Mouse (Mus musculus): ENCODE results near the gene Tada2b.

Tada2b gene

DNA sequence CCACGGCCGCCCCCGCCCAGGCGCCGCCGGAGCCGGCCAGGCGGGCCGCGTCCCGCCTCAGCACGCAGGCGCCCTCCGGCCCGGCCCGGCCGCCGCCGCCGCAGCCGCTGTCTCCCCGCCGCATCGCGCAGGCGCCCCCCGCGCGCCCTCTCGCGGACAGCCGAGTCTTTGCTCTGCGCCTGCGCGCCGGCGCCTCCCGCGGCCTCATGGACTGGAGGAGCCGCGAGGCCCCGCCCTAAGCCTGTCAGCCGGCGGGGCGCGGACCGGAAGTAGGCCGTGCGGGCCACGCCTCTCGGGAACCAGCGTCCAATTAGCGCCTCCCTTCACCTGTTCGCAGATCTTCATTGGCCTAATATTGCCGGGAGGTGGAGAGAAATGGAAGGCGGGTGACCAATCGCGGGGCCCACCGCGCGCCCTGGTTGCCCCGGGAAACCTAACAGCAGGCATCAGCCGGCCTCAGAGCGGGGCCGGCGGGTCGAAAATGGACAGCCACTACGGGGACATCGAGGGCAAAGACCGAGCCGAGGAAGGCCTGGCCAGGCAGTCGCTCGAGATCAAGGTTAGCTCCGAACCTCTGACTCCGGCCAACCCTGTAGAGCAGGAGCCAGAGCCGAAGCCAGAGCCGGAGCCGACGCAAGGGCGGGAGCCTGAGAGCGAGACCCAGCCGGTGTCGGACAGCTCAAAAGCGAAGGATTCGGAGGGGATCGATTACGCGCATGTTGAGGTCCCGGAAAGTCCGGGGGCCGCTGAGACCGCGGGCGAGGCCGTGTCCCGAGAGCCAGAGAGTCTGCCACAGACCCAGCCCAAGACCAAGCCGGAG lies at the start of gene Tada2b, which contains the start of gene Ccdc96:
Tada2b (minus strand) TSS at position 115 of the 820 bp plus-strand sequence.
Ccdc96 (plus strand) TSS at position 418 of the 820 bp plus-strand sequence.
- DNase-seq (ENCODE audit: low spot score), result peak; percentile 98

DNA sequence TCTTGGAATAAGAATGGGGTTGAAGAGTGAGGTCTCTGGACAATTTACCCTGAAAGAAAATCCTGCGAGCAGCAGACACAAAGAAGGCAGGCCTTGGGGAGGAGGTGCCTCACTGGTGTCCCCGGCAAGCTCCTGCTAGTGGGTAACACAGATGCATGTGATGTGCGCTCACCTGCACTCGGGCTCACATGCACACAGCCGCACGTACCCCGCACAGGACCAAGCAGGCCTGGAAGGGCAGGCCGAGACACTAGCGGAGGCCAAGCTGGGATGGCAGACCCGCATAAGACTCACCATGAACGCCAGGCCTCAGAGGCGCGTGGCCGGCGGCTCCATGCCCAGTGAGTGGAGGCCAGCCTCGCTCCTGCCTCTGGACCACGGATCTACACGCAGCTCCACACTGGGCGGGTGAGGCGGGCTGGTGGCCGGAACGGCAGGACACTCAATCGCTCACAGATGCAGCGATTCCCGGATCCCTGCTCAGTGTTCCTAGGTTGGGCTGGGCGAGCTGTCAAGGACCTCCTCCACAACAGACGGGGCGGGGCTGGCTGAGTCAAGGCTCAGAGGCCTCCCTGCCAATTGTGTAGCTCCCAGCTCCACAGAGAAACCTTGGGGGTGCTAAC lies 46.2 kb upstream of the Tada2b start:
- DNase-seq (ENCODE audit: low spot score), result peak; percentile 87

DNA sequence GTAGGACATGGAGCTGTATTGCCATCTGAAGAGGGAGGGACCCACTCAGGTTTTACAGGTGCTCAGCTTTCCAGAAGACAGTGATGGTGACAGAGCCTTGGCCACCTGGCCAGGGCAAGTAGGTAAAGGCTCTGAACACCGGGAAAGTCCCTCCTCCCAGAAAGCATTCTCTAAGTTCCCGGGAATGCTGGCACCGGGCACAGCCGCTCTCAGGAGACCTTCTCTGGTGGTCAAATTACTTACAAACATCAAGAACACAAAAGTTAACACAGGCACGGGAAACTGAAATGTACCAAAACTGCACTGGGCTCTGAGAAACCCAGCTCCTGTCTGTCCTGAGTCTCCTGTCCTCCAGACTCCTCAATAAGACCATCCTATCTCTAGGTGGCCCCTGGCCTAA lies 45.6 kb upstream of the Tada2b start:
- peak; percentile 12 for DNase-seq (ENCODE audit: low spot score)

DNA sequence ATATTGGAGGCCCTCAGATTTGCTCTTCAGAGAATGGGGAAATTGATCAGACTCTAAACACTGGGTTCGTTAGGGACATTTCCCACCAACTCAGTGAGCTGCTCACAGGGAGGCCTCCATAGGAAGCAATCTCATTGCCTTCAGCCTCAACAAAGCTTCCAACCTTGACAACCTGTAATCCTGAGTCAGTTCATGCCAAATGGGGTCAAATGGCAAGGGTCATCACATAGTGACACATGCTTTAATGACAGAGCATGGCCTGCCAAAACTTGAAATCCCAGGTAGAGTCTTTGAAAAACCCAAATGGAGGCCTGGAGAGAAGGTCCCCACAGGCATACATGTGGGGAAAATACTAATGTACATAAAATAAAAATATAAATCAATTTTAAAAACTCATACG lies 42.8 kb upstream of the Tada2b start:
- no peak for DNase-seq (ENCODE audit: low spot score)

DNA sequence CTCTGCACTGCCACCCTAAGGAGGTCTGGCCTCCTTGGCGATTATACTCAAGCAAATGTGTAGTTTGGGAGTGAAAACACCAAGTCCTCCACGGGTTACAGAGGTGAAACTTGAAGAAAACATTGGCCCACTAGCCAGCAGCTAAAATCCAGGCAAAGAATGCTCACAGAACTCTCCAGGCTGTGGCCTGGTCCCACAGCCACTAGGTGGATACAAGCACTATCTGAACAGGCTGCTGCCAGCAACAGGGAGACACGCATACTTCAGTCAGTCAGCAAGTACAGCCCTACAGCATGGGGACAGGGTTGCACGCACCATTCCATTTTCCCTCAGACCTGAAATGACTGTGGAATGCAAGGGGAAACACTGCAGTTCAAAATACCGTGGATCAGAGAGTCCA lies 42.2 kb upstream of the Tada2b start:
- DNase-seq (ENCODE audit: low spot score), result peak; percentile 32

DNA sequence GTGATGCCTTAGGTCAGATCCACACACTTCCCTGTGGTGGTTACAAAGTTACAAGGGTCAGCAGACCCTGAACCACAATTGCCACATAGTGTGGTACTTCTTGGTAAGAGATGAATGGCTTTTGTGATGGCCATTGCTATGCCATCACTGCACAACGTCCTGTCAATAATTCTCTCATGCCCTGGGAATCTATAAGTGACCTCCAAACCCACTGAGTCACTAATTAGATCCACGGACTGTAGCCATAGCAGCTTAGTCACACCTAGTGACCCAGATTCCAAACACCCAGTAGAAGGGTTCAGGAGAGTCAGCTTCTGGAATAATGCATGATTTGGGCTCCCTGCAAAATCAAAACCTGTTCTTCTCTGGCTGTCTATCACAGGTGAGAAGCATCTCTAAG lies 41.1 kb upstream of the Tada2b start:
- no peak for DNase-seq (ENCODE audit: low spot score)

DNA sequence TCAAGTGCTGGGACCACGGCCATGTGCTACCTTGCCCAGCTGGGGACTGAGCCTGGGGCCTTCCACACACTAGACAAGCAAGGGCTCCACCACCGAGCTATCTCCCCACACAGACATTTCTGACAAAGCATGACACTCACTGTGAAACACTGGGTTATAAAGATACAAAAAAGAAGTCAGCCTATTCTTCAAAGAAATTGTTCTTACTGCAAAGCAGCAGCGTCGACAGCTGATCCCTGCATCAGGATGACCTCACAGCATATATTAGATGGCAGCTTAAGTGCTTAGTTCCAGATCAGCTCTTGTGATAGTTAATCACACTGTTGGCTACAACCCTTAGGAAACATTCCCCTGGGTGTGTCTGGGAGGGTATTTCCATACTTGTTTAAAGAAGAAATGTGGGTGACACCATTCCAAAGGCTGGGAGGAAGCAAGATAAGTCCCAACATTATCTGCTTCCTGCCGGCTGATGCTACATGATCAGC lies 39.2 kb upstream of the Tada2b start:
- peak; percentile 9 for DNase-seq (ENCODE audit: low spot score)

DNA sequence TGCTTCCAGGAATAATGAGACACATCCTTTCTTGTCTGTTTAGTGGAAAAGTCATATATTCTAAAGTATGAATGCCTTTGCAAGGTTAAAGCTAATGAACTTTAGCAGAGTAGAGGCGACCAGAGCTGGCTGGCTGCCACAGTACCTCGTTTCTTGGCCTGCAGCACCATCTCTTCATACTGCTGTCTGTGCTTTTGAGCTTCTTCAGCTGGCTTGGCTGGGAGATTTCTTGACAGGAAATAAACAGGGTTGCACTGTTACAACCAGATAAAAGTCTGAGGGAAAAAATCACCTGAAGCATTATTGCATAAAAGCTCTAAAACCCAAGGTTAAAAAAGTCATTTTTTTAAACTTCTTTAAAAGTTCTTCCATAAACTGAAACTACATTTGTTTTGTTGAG lies 38.7 kb upstream of the Tada2b start:
- no peak for DNase-seq (ENCODE audit: low spot score)

DNA sequence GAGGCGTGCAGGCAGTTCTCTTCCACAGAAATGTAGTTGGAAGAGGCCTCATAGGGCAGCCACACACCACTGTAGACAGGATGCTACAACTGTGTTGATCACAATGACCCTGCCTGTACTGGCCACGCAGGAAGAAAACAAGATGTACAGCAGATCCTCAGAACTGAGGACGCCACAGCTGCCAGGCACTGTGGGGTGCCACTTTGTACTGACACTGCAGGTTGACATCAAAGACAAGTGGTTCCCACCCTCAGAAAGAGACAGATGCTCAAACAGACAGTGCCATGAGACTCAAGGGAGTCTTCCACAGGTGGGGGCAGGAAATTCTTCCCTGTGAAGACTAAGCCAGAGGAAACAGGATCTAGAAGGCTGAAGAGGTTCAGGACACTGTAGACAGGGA lies 35.7 kb upstream of the Tada2b start:
- no peak for DNase-seq (ENCODE audit: low spot score)

DNA sequence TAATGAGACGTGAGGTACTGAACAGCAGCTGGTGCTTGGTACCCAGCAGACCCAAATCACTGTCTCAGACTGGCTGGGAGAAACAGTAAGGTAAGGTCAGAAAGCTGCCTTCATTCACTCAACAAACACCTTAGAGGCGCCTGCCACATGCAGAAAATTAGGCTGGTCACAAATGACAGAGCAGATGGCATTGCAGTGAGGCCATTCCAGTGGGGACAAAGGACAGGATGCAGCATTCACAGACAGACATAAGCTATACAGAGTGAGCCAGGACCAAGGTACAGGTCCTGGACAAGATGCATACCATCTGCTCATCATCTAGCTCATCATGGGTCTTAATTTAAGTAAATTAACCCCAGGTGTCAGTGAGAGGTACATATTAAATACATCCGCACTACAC lies 33.5 kb upstream of the Tada2b start:
- DNase-seq (ENCODE audit: low spot score), result no peak

DNA sequence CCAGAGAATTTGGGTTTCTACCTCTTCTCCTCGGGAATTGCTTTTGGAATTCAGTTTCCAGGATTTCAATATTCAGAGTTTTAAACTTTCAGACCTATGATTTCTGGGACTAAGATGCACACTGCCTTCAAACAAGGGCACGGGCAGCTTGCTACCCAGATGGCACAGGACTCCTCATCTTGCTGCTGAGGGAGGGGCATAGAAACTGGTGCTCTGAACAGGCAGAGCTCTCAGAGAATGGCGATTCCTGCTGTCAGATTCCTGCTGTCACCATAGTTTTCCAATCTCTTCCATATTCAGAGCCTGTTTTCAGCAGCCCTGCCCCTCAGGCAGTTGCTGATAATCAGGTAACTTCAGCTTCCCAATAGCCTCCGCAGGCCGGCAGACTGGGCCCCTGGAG lies 31.5 kb upstream of the Tada2b start:
- no peak for DNase-seq (ENCODE audit: low spot score)

DNA sequence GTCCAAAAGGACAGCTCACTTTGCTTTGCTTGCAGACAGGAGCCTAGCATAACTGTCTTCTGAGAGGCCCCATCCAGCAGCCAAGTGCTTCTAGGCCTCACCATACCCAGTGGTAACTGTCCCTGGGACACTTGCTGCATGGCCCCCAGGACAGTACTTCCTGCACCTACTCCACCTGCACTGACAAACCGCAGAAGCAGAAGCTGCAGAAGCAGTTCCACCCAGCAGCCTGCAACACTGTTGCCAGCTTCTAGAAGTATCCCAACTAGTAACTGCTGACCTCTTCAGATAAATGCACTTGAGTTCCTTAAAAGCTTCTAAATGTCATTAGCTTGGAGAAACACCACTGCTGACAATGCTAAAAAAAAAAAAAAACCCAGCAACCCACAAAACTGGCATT lies 31.0 kb upstream of the Tada2b start:
- DNase-seq (ENCODE audit: low spot score), result no peak

DNA sequence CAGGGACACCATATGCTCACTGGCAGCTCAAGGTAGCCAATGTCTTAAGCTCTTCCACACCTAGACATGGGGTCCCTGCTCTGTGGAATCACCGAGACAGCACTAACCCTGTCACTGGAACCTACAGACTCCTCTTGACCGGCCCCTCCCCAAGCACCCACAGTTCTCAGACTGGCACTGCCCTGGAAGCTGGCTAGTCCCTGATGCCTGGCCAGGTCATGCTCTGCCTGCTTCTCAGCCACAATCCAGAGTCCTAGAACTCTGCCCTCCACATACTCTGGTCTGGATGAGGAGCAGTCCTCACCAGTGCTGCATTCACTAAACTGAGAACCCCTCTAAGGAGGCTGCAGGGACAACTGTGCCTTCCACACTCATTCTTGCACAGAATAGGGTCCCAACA lies 26.9 kb upstream of the Tada2b start:
- DNase-seq (ENCODE audit: low spot score), result no peak

DNA sequence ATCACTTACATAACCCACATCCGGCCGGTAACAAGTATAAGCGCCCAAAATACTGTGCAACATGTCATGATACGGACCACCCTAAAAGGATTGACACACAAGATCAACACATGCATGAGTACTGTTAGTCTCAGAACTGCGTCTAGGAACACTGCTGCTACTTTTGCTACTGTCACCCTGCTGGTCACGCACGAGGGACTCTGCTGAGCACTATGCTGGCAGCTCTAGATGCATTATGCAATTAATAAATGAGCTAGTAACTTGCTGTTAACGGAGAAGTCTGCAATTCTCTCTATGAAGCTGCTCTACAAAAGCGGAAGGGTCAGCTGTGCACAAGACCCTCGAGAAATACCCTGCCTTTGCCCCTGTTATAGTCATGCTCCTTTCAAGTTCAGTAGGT lies 24.3 kb upstream of the Tada2b start:
- DNase-seq (ENCODE audit: low spot score), result no peak

DNA sequence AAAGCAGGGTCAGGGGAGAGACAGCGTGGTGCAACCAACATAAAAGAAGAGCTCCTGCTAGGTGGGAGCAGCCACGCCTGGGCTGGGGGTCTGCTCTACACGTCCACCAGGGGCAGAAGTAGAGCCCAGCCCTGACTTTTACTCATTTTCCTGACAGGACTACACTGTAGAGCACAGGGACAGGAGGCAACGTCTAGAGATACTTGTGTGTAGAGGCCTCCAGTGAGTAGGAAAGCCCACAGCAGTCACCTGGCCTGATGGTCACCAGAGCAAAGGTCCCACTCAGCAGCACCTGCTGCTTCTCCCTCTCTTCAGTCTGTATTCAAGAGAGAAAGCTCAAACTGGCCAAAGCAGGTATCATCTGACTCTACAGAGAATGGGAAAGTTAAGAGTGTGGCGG lies 21.6 kb upstream of the Tada2b start:
- DNase-seq (ENCODE audit: low spot score), result no peak

DNA sequence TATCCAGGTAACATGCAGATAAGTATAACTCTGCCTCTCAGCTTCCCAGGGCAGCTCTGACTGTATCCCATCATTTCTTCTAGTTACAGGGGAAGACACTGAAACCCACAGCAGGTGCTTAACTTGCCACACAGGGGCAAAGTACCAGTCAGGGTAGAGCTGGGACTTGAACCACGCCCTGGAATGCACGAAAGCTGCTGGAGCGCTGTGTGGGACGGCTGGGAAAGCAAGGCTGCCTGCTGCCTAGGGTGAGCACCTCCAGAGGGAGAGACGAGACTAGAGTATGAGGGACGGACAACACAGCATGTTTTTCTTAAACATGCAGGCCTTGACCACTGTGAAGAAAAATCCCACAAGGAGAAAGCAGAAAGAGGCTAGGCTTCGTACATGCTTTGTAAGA lies 21.1 kb upstream of the Tada2b start:
- no peak for DNase-seq (ENCODE audit: low spot score)

DNA sequence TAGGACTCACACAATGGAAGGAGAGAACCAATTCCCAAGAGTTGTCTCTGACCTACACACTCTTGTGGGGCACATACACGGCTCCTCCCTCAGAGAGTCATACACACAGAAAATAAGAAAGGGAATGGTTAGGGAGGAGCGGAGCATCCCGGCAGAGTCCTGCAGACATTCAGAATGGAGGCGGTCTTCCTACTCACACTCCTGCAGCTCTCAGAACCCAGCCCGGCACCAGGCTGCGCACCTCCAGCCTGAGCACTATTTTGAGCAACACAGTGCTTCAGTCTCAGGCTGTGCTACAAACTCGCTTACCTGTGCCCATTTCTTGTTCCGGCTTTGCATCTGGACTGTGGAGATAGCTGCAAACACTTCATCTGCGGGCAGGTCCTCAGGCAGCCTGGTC lies 10.6 kb upstream of the Tada2b start:
- DNase-seq (ENCODE audit: low spot score), result no peak

DNA sequence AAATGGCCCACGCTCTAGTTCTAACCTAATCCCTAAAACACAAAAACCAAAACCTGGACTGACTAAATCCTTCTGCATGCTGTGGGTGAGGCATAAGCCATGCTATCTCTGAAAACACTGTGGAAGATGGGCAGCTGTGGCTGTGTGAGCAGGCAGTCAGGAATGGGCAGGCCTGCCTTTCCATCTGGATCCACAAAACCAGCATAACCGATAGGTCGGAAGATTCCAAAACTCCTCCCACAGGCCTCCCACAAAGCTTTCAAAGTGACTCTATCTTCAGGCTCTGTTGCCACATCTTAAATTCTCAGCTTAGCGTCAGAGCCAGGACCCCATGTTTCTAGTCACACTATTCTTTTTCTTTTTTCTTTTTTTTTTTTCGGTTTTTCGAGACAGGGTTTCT lies 9.8 kb upstream of the Tada2b start:
- no peak for DNase-seq (ENCODE audit: low spot score)

DNA sequence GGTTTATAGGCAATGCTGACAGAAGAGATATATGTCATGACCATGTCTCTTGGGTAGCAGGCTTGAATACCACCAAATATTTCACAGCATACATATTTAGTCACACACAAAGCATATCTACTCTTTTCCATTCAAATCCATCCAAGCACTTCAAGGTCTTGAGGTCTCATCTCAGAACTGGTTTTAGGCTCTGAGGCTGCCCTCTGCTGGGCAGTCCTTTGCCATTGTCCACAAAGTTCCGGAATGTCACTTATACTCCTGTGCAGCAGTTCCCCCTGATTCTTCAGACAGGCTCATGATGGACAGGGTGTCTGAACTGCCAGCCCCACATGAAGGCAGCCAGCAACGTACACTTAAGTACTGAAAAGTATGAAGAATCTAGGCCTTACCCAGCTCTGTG lies 5.1 kb upstream of the Tada2b start:
- peak; percentile 54 for DNase-seq (ENCODE audit: low spot score)

DNA sequence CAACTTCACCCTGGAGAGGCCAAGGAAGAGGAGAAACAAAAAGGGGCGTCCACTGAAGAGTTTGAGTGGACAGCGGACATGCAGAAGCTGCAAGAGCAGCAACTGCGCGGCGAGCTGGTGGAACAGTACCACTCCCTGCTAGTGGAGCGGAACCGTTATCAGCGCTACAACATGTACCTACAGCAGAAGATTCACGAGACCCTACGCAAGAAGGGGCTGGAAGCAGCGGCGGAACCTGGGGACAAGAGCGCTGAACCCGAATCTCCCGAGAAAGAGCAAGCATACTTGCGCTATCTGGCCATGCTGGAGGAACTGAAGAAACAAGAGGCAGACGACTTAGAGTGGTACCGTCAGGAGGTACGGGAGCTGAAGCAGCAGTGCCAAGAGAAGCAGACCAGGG lies 1.2 kb upstream of the Tada2b start:
- DNase-seq (ENCODE audit: low spot score), result no peak

DNA sequence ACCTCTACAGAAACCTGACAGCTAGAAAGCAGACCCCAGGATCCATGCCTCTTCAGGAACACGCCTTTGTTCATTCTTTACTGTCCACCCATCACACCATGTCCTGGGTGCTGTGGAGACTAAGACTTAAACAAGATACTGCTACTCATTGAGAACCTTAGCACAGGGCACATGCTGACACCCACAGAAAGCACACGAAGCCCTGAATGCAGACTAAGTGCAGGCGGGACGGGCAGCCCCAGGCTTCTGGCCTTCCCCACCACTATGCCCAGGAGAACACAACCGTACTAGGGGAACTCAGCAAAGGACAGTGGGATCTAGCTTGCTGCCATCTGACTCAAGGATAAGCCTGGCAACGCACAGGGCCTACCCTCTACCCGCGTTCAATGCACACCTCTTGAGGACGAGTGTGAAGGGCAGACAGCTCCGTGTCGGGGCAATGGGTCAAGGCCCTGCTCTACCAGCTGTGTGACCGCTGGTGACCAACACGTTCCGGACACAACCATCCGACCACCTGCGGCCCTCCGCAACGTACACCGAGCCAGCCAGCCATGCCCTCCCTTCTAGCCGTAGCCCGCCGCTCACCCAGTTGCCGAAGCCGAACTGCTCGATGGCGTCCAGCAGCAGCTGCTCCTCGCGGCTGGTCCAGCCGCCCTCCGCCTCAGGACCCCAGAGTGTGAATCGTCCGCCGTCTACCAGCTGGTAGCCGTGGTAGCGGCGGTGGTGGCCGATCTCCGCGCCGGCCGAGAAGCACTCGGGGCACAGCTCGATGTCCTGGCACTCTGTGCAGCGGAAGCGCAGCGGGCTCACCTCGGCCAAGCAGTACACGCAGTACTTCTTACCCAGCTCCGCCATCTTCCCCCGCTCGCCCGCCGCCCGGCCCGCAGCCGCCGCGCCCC lies 633 bp downstream of the Tada2b start:
- DNase-seq (ENCODE audit: low spot score), result peak; percentile 49

DNA sequence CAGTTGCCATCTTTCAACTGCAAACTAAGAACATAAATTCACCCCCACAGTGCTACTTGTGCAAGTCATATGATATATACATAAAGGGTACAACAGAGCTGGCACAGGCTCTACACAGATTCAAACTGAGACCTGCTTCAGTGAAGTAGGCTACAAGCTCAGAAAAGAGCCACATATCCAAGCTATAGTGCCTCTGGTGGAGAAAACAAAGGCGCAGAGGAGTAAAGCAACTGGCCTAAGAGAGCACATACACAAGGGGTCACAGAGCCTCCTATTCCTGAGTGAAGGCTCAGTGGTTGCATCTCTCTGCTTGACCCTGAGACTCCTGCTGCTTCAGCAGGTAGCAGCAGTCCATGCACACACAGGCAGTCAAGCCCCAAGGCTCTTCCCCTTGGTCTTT lies 3.0 kb downstream of the Tada2b start:
- DNase-seq (ENCODE audit: low spot score), result no peak

DNA sequence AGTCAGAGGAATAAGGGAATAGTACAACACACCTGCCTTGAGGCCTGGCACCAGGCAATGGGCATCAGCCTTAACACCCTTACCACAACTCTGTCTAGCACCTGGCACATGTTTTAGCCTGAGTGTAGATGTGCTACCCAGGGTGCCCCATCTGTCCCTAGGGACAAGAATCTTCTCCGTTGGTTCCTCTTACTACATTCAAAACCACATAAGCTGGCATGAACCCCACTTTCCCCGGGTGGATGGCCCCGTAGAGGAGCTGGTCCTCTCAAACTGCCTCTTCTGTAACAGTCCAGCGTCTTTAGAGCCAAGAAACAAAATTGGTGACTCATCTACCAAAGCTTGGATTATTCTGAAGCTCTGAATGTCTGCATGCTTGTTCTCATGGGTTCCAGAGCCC lies 3.7 kb downstream of the Tada2b start:
- no peak for DNase-seq (ENCODE audit: low spot score)
